Mouse (Mus musculus) megakaryocyte, adult 5-6 weeks (primary cell): Measurements from ENCODE around the gene Glis3. TPM values are rescaled to one million over a fixed set of nuclear protein-coding genes. Genes with fewer than 3 reads are reported as not detected.

ENCODE experiments used
- ATAC-seq: 2 replicates; pipeline ENCODE4 v1.8.0; 2016; ENCODE audit warnings: mild to moderate bottlenecking, inconsistent platforms; ENCODE audit not compliant: poor library complexity, severe bottlenecking
- total RNA-seq, 2 experiments: library from RNA; stranded (forward) in 1 of 2; stranded (reverse) in 1 of 2; fragments of 153-499, 151-499 nt in 1 of 2; fragments of 221-1000, 200-1000 nt in 1 of 2; gene quantifications; 2 replicates each; pipeline versions ENCODE4 v1.2.3 to v1.2.4; 2015 to 2017

Glis3 gene
- total RNA-seq, 2 experiments from 2014 or later: 1.2 to 1.4 TPM

DNA sequence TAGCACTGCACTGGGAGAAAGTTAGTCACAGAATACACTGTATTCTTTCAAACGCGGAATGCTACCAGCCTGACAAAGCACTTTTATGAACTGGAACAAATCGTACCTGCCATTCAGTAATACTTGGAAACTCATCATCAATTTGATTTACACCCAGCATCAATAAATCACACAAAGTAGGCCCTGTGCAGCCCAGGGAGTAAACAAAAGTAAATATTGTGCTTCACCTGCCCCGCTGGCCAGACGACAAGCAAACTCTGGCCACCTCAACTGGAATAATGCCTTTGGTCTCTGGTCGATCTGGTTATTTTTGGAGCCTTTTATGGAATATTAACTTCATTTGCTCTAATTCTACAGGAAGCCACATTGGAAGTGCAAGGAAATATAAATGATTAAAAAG, 23.0 kb downstream of the Glis3 start:
- no peak for ATAC-seq

DNA sequence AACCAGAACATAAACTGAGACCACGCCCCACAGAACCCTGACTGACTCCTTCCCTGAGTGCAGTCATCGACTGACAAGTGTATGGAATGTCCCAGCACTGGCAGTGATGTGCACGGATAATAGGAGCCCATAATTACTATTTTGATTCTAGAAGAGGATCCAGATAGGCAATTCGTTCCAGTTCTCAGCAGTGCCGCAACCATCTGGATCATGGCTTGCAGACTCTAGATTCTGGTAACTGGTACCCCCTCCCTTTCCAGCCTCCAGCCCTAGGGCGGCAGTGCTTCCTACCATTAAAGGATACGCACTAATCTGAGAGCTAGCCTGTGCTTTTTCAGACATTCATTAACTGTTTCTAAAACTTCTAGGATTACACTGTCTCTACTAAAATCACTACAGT, 24.7 kb downstream of the Glis3 start:
- no peak for ATAC-seq

DNA sequence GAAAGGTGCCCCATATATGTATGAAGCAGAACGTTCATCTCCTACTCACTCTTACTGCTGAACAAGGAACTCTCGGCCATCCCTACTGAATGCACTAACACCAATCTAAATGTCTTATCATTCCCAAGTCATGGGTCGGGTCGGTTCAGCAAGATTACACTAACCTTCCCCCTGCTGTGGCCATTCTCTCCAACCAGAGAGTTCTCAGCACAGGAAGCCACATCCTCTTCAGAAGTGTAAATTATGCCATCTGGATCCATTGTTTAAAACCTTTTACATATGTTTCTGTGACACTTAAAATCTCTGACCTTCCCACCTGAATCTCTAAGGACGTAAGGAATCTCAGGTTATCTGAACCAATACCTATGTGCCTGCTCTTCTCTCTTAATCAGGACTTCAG, 29.0 kb downstream of the Glis3 start:
- ATAC-seq: no peak

DNA sequence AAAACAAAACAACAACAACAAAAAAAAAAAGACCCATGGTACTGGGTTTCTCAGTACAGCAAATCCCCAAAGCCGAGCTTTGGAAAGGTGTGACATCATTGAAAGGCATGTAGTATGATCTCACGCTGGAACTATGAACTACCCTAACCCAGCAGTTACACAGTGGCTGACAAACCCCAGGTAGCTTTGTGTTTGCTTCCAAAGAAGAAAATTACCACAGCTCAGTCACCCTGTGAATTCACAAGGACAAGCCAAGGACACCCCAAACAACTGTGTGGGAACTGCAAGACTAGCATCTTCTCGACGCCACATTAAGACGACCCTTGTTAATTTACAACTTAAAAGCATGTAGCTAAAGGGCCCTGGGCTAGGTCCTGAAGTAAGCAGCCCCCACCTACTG, 30.4 kb downstream of the Glis3 start:
- ATAC-seq: no peak

DNA sequence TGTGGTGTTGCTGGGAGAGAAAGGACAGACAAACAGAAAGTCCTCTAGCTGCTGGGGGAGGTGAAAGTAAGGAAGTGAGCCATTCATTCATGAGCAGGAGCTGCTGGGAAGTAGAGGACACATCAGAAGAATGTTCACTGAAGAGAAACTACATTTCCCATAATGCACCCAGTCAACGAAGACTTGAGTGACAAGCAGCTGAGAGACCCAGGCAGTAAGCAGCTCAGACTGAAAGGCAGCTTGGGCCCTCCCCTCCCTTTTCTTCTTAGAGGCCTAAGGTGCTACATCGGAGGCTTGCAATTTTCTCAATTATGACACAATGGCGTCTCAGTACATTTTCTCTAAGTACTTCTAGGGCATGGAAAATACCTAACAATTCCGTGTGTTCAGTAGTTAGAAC, 31.0 kb downstream of the Glis3 start:
- ATAC-seq: no peak

DNA sequence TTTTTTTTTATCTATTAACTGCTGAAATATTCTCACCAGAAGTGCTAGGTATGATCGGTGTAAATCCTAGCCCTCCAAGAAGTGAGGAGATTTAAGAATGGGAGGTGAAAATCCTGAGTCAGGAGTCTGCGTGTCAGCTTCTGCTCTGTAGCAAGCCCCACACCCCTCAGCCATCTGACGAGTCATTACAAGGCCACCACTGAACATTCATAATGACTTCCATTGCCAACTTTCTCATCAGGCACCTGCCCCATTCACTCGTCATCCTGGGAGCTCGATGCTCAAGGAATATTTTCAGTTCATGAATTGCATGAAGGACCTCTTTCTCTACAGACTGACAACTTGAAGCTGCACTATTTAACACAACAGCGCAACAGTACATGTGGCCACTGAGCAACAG, 32.5 kb downstream of the Glis3 start:
- ATAC-seq: no peak

DNA sequence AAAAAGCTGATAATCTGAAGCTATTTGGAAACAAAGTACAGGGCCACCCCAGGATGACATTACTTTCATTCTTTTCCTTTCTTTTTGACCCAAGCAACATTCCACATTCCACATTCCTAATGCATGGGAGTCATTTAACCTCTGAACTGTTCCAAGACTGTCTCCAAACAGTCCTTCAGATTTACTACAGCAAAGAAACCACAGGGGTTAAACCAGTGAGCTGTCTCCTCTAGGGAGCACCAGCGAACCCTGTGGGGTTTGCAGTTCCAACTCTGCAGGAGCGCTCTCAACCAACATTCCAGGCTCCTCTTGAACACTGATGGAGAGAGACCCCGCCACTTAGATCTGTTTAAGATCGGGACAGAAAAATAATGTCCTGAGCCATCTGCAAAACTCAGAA, 33.6 kb downstream of the Glis3 start:
- no peak for ATAC-seq

DNA sequence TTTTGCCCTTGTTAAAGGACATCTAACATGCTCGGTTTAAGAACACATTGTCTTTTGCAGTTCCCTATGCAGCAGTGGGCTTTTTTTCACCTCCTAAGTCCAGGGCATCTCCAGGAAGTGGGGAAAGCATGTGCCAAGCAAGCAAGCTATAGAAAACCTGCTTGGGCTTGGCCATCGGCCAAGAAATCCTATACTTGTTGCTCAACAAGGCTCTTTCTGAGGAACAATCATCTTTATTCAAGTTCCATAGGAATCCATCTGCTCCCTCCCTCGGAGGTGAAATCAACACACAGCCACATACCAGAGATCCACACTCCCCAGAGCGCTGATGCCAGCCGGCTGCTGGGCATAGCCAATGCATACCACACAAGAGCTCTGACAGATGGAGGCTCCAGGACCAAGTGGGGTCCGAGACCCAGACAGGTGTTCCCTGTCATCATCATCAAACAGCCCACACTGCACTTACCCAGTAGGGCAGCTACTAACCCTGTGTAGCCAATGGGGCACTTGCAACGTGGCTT, 39.0 kb downstream of the Glis3 start:
- ATAC-seq: no peak

DNA sequence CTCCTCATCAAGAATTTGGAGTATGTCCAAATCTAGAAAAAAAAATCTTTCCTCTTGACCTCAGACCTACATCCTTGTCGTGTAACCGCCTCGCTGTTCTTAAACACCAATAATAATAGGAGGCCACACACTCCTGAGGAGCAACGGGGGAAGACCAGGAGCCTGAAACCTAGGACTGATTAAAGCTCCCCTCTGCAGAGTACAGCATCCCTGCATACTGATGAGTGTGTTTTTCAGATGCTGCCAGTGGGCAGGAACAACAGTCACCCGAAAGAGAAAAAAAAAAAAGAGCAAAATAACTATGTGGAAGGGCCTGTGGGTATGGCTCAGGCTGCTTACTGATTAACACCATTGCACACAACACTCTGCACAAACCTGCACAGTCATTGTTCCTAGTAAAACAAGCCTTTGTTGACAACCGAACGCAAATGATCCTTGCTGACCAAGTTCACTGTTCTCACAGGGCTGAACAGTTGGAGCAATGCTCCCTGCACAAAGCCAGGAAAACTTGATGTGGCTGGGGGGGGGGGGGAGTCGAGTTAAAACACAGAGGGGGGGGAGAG, 43.8 kb downstream of the Glis3 start:
- no peak for ATAC-seq

DNA sequence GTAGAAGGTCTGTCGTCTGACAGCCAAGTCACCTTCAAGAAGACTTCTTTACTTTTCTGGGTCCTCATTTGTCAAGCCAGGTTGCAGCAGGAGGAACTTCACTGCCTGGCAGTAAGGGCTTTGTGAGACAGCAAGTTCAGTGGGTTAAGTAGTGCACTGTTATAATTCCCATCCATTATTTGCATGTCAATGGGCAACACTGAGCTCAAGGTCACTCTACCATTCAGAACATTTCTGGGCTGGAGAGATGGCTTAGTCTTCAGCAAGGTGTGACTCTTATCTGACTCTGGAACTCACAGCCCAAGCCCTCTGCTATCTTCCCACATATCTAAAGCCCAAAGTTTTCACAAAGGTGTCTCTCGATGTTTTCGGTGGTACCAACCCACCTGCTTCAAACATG, 44.9 kb downstream of the Glis3 start:
- ATAC-seq: no peak

DNA sequence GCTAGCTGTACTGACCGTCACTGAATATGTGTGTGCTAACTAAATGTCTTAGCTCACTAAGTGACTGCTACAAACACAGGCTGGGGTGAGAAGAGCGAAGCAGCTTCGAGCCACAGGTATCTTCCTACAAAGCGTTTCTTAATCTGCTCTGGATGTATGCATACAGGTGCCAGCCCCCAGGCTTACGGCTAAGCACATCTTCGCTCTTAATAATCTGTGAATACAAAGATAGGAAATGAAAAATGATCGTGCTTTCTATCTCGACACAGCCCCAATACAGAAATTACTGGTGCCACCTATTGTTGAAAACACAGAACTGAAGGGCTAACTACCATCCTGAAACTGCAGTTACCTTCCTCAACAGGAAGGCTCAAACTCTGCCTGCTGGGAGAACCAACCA, 51.5 kb downstream of the Glis3 start:
- ATAC-seq: no peak

DNA sequence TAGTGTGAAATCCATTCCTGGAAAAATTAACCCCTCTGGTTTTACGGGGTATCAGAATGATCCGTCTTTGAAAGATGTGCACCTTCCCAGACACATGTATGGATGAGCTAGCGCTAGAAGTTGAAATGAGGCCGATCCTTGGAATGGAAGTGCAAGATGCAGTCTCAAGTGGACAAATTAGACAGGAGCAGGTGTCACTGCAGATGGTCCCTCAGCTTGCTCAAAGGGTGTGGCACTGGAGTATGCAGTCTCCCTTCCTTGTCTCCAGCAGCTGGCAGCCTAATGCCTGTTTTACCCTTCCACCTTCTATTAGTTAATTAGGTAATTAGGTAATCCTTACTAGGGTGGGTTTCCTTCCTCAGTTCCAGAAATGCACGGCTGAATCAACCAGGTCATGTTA, 53.7 kb downstream of the Glis3 start:
- ATAC-seq: no peak

DNA sequence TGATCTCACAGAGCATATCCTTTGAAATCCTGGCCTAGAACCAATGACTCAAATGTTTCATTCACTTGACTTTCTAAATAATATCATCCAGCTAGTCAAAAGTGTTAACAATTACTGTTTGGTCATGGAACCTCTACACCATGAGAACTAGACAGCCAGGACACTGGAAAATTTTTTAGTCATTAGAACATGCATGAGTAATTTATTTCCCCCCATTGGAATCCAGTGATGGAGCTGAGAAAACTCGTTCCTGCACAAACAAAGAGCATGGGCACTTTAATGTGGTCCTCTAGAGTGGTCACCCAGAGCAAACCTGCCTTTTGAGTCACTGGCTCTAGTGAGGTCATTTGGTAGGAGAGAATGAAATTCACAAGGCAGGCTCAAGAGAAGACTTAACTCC, 55.3 kb downstream of the Glis3 start:
- ATAC-seq: no peak

DNA sequence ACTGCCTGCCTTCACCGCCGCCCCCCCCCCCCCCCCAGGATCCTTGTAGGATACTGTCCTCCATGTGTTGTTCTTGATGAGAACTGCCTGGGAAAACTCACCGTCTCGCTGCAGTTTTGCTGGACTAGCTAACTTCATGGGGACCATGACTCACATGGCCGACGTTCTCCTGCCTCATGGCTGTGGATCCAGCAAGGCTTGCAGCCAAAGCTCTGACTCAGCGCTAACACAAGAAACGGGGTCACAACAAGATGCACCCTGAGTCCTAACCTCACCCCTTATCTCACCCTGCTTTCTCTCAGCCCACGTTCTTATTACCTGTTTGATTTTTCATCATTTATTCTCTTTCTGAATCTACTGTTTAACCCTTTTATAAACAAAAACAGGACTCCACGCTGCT, 56.2 kb downstream of the Glis3 start:
- ATAC-seq: no peak

DNA sequence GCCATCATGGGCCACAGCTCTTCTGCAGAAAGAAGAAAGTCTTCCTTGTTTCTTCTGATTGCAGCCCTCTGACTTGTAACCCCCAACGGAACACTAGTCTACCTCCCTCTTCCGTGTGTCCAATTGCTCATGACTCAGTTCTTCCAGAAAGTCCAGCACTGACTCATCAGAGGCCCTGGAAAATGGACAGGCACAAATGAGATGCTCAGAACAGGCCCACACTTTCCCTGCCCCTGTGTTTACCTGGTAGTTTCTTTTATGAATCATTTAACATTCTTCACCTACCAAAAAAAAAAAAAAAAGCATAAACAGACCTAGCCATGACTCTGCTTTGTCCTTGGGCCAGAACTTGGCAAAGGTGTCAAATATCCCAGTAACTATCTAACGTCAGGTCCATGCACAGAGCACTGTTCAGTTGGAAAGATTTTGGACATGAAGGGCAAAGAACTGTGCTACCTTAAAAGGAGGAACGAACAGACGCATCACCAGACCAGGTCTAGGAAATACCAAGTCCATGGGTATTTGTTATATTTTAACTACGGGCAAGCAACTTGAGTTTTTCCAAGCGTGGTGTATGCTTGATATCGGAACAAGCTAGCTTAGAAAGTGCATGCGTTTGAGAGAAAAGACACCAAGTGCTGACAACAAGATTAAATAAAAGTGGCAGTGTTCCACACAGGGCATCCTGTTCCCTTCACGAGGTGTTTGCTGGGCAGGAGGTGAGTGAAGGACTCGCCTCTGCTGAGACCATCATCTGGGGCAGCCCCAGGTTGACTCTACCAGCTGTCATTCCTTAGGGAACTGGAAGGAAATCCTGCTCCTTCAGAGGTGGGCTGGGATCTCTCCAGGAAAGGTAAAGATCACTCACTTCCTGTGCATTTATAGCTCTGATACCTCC, 58.0 kb downstream of the Glis3 start:
- no peak for ATAC-seq

DNA sequence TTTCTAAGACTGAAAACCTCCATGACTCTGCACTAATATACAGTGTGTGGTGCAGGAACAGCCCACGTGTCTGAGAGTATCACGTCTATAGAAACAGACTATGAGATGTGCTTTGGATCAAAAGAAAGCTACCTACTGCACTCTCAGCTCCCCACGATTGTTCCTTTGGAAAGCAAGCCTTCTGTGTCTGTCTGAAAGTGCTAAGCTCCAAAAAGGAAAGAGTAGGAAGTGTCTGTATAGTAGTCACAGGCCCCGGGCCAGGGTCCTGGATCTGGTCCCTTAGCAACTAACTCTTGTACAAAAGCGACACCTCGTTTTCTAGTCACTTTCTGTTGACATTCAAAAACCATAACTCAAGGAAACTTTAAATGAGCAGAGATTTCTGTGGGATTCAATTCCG, 62.1 kb downstream of the Glis3 start:
- ATAC-seq: no peak

DNA sequence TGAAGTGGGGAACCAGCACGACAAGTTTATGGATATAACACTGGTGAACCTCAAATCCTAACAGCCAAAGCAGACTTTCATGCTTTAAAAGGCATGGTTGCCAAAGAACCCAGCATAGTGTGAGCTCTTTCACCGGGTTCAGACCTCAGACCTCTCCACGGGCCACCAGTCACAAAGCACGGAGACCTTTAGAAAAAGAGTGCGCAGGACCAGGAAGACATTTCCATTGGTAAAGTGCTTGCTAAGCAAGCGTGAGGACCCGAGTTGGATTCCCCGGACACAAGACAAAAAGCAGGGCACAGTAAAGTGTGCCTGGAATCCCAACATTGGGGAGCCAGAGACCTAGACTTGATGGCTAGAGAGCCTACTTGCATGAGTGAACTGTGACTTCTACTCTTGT, 62.7 kb downstream of the Glis3 start:
- ATAC-seq: no peak

DNA sequence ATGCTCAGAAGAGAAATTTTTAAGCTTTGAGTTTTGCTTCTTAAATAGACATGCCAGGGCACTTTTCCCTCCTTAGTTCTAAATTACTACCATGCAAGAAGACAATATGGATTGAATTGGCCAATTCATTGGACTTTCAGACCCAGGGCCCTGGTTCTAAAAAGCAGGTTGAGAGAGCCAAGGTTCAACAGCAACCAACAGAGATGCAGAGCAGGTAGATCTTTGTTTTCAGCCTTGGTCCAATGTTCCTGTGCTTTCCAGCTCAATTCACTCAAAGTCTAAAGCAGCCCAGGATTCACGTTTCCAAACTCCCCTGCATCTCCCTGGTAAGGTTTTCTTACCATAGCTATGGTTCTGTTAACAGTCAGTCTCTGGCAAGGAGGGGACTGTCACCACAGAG, 63.4 kb downstream of the Glis3 start:
- no peak for ATAC-seq

DNA sequence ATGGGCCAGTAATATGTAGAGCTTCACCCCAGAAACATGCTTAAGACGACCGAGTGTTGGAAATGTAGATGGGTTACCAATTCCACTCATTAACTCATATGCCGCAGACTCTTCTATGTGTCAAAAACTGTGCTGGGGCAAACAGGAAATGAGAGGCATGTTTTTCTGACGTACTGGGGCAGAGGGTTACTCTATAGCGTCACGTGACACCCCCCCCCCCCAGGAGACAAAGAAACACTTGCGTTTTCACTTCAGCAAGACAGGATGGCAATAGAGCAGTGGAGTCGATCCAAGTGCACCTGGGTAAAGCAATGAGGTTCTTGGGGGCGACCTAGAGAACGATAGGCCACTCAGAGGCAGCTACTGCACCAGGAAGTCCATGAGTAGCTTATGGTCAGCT, 67.6 kb downstream of the Glis3 start:
- ATAC-seq: no peak

DNA sequence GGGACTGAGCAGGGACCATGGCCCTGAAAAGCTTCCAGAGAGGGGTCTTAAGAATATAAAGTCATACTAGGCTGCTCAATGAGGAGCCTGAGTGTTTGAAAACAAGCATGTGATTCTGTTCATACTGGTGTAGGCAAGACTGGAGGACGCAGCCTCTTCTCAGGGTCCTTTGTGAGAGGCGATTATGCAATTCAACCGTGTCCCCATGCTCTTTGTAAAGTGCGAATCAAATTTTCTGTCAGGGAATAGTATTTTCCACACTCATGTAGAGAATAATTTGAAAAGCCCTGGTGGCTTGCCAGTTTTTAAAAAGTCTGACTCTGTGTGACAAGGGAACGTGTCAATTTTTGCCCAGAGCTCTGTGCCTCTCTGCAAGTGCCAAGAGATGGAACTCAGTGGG, 71.1 kb downstream of the Glis3 start:
- ATAC-seq: no peak

DNA sequence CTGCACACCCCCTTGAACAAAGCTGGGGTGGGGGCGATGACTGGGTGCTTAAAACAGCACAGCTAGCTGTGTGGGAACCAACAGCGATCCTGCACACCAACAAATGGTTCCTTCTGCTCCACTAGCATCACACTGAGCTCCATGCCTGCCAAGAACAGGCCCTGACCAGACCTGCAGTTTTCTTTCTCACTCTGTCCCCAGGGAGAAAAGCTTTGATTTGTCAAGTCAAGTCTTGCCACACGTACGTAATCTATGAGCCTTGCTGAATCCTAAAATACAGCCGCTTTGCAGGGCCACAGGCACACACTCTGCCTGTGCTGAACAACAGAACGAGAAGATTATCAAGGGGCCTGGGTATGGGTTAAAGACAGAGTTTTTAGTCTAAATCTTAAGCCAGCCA, 71.6 kb downstream of the Glis3 start:
- ATAC-seq: no peak

DNA sequence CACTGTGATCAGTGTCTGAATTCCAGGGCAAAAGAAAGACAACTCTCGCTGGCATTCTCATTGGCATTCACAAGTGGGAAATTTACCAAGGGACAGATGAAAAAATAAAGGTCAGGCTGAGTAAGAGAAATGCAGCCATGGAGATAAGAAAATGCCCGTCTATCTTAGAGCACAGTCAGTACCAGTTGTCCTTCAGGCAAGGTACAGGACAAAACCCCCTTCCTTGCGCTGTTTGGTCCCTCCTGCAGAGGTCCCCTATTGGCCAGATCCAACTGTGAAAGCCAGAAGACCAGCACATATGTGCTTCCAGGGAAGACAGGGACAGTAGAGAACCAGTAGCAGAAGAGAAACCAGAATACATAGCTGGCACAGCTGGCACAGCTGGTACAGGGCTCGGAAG, 79.0 kb downstream of the Glis3 start:
- ATAC-seq: no peak

DNA sequence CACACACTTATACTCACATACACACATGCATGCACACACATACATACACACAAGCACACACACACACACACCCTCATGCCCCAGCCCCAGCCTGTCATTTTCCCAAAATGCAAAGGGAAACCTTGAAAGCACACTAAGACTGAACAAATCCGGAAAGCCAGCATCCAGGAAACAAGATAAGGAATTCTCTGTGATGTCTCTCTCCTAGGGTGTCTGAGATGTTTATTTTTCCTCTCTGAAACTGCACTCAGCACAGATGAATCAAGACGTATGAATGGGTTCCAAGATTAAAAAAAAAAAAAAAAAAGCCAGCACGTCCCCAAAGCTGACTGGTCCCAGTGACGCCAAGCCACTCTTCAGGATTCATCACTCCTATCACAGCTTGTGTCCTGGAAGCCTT, 85.7 kb downstream of the Glis3 start:
- ATAC-seq: no peak
